Mouse (Mus musculus) myocyte (in vitro differentiated cells): ENCODE results near the gene Cdan1. TPM values are rescaled to one million over a fixed set of nuclear protein-coding genes. Genes with fewer than 3 reads are reported as not detected.

Source experiments
- H3K27me3 ChIP-seq: one replicate; pipeline ENCODE4 v1.6.1; 2011; ENCODE audit not compliant: control insufficient read depth, insufficient read depth, insufficient read length
- H3K36me3 ChIP-seq: one replicate; pipeline ENCODE4 v1.6.1; 2011; ENCODE audit not compliant: control insufficient read depth, insufficient read depth
- H3K4me2 ChIP-seq: one replicate; pipeline ENCODE4 v1.6.1; 2011; ENCODE audit warnings: low read depth, control low read depth
- H3K4me3 ChIP-seq: one replicate; pipeline ENCODE4 v1.5.1; 2011; ENCODE audit warnings: mild to moderate bottlenecking, control low read depth, moderate library complexity
- H3K79me2 ChIP-seq: one replicate; pipeline ENCODE4 v1.6.1; 2011; ENCODE audit not compliant: control insufficient read depth, insufficient read depth
- H3ac ChIP-seq: one replicate; pipeline ENCODE4 v1.6.1; 2011; ENCODE audit not compliant: control insufficient read depth, insufficient read length
- CEBPB ChIP-seq: IDR thresholded peaks from 2 replicates; pipeline ENCODE4 v1.6.1; 2011; ENCODE audit warnings: mild to moderate bottlenecking, moderate library complexity; ENCODE audit not compliant: poor library complexity, insufficient read depth, severe bottlenecking
- E2F4 ChIP-seq: IDR thresholded peaks from one replicate; pipeline ENCODE4 v1.6.1; 2011; ENCODE audit warnings: mild to moderate bottlenecking, control low read depth, moderate library complexity; ENCODE audit not compliant: insufficient read depth
- MAX ChIP-seq: IDR thresholded peaks from one replicate; pipeline ENCODE4 v1.6.1; 2011; ENCODE audit warnings: low read depth, mild to moderate bottlenecking, control low read depth
- MYOD1 ChIP-seq, 3 experiments: IDR thresholded peaks; one replicate each; pipeline ENCODE4 v1.6.1; 2011; ENCODE audit warnings: control low read depth in 2 of 3, low read depth in 2 of 3, mild to moderate bottlenecking in 2 of 3, moderate library complexity in 1 of 3; ENCODE audit not compliant: insufficient read length in 2 of 3, control insufficient read depth in 1 of 3
- MYOG ChIP-seq, 3 experiments: IDR thresholded peaks; one replicate each; pipeline ENCODE4 v1.6.1; 2011; ENCODE audit warnings: control low read depth in 2 of 3, low read depth in 2 of 3, mild to moderate bottlenecking in 2 of 3; ENCODE audit not compliant: insufficient read length in 2 of 3, control insufficient read depth in 1 of 3, insufficient read depth in 1 of 3
- POLR2A ChIP-seq: IDR thresholded peaks from one replicate; pipeline ENCODE4 v1.6.1; 2011; ENCODE audit warnings: low read depth, mild to moderate bottlenecking, control low read depth, moderate library complexity; ENCODE audit not compliant: insufficient read length
- POLR2AphosphoS2 ChIP-seq: IDR thresholded peaks from one replicate; pipeline ENCODE4 v1.6.1; 2011; ENCODE audit warnings: low read depth, control low read depth; ENCODE audit not compliant: insufficient read length
- REST ChIP-seq: IDR thresholded peaks from one replicate; pipeline ENCODE4 v1.6.1; 2011; ENCODE audit warnings: mild to moderate bottlenecking, control low read depth, moderate library complexity; ENCODE audit not compliant: insufficient read depth, insufficient read length
- SRF ChIP-seq: IDR thresholded peaks from one replicate; pipeline ENCODE4 v1.6.1; 2011; ENCODE audit warnings: low read depth; ENCODE audit not compliant: control insufficient read depth, insufficient read length
- TCF12 ChIP-seq: IDR thresholded peaks from one replicate; pipeline ENCODE4 v1.6.1; 2011; ENCODE audit warnings: mild to moderate bottlenecking, control low read depth; ENCODE audit not compliant: poor library complexity, insufficient read depth, severe bottlenecking
- TCF3 ChIP-seq: IDR thresholded peaks from one replicate; pipeline ENCODE4 v1.6.1; 2011; ENCODE audit warnings: low read depth, control low read depth; ENCODE audit not compliant: insufficient read length
- USF1 ChIP-seq: IDR thresholded peaks from one replicate; pipeline ENCODE4 v1.6.1; 2011; ENCODE audit warnings: low read depth, mild to moderate bottlenecking, control low read depth, moderate library complexity
- polyA plus RNA-seq: library from polyadenylated mRNA; unstranded; fragments of >200 nt; fragmentation: generic; extraction: Trizol; gene quantifications from one replicate; pipeline ENCODE4 v1.2.1, GENCODE M21; 2012; ENCODE audit warnings: missing spikeins

The Cdan1 gene
- polyA plus RNA-seq, 1 experiment: 5.0 TPM

DNA sequence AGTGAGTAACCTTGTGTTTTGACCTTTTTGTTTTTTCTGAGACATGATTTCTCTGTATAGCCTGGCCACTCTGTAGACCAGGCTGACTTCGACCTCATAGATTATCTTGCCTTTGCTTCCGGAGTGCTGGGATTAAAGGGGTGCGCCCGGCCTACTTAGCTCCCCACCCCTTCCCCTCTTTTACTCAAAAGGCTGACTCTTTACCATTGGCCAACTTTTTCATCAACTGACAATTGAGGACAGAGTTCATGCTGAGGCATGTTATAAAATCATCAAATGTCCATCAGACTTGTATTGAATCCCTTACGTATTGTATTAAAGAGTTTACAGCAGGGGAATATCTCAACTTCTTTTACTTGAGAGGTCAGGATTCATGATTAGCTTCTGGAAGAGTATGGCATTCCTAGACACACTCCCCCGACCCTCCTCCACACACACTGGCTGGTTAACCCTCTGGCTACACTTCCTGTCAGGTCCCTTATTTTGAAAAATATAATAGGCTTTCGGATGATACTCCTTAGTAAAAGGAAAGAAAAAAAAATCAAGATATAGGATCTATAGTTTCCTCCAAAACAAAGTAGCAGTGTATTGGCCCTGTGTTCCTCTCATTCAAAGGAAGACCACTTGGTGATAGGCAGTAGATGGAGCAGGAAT, 117.9 kb downstream of the Cdan1 start:
- Histone ChIP-seq H3K79me2 (peaks cover 29% of the 10 kb centered on the region), H3K4me3 (peak overlapping the region; percentile 63), H3K4me2 (peak overlapping the region; percentile 86), H3K36me3 (peaks cover 5% of the 10 kb centered on the region), H3K27me3 (no peaks in the 10 kb centered on the region), H3ac (peak overlapping the region; percentile 62)
- no peak for TF ChIP-seq USF1
- no peak for TF ChIP-seq CEBPB
- no peak for TF ChIP-seq MAX
- TF ChIP-seq POLR2A: no peak
- no peak for TF ChIP-seq TCF3
- no peak for TF ChIP-seq SRF
- TF ChIP-seq REST: no peak
- TF ChIP-seq MYOG (IDR thresholded peaks at IDR 0.05; ENCODE audit: control insufficient read depth in 1 of 3, insufficient read depth in 1 of 3, insufficient read length in 2 of 3, low read depth in 2 of 3): no peak
- TF ChIP-seq TCF12: no peak
- no peak for TF ChIP-seq E2F4
- TF ChIP-seq POLR2AphosphoS2: no peak

- Histone ChIP-seq H3ac (peak overlapping the region; percentile 62), H3K36me3 (peaks cover 12% of the 10 kb centered on the region), H3K4me3 (peak overlapping the region; percentile 63), H3K27me3 (no peaks in the 10 kb centered on the region), H3K79me2 (peaks cover 29% of the 10 kb centered on the region), H3K4me2 (peak overlapping the region; percentile 92)
- TF ChIP-seq POLR2AphosphoS2 (peak; percentile 97), TCF3 (no peak), TCF12 (no peak), REST (peak; percentile 39), POLR2A (peak; percentile 95)
Observed at GRCm38 (mm10) chr2:120731167-120731862, 118.6 kb downstream of the Cdan1 start.

DNA sequence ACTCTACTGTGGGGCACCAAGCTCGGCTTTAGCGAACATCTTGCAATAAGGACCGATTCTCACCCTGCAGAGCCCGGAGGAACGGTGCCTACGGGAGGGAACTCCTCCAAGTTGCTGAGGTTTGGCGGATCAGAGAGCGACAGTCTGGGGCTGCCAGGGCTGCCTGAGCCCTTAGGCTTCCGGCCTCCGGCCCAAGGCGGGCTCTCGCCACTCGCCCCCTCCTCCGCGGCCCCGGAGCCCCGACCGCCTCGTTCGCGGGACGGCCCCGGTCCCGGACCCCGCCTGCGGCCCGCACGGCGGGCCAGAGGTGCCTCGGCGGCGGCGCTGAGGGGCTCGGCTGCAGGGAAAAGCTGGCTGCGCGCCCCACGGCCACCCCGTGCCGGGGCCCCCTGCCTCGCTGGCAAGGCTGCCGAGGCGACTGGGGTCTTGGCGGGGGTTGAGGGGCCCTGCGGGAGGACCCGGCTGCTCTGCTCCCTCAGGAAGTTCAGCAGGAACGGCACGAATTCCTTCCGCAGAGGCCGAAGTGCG, 119.2 kb downstream of the Cdan1 start:
- Histone ChIP-seq H3K79me2 (peaks cover 29% of the 10 kb centered on the region), H3K27me3 (no peaks in the 10 kb centered on the region), H3K4me2 (peak overlapping the region; percentile 92), H3ac (peak overlapping the region; percentile 62), H3K36me3 (peaks cover 18% of the 10 kb centered on the region), H3K4me3 (peak overlapping the region; percentile 63)
- TF ChIP-seq MYOD1 (IDR thresholded peaks at IDR 0.05; ENCODE audit: control insufficient read depth in 1 of 3, insufficient read length in 2 of 3, low read depth in 2 of 3): no peak
- no peak for TF ChIP-seq MYOG (IDR thresholded peaks at IDR 0.05; ENCODE audit: control insufficient read depth in 1 of 3, insufficient read depth in 1 of 3, insufficient read length in 2 of 3, low read depth in 2 of 3)
- TF ChIP-seq TCF12: no peak
- no peak for TF ChIP-seq POLR2AphosphoS2
- TF ChIP-seq SRF: no peak
- TF ChIP-seq USF1: no peak
- TF ChIP-seq TCF3: no peak
- no peak for TF ChIP-seq POLR2A
- TF ChIP-seq MAX: no peak
- no peak for TF ChIP-seq REST
- no peak for TF ChIP-seq CEBPB
- no peak for TF ChIP-seq E2F4

- Histone ChIP-seq H3K79me2 (peaks cover 29% of the 10 kb centered on the region), H3K36me3 (peaks cover 24% of the 10 kb centered on the region), H3K4me2 (peak overlapping the region; percentile 92), H3K27me3 (no peaks in the 10 kb centered on the region), H3K4me3 (peak overlapping the region; percentile 63), H3ac (peak overlapping the region; percentile 62)
- TF ChIP-seq USF1 (no peak), MAX (no peak), TCF12 (no peak), REST (no peak), TCF3 (no peak), POLR2A (no peak), MYOG (IDR thresholded peaks at IDR 0.05; ENCODE audit: control insufficient read depth in 1 of 3, insufficient read depth in 1 of 3, insufficient read length in 2 of 3, low read depth in 2 of 3) (no peak), CEBPB (no peak), POLR2AphosphoS2 (no peak), SRF (no peak)
Observed at GRCm38 (mm10) chr2:120729775-120730585, 119.9 kb downstream of the Cdan1 start.
